Mouse (Mus musculus) liver, postnatal 0 days (tissue): ENCODE results near the gene Cdkn2c.

ENCODE experiments used
- CTCF ChIP-seq: sonication (generic); IDR thresholded peaks from 2 replicates; pipeline ENCODE4 v1.5.1; 2016; ENCODE audit warnings: antibody characterized with exemption, low read depth
- EP300 ChIP-seq: IDR thresholded peaks from 2 replicates; pipeline ENCODE4 v1.6.1; 2016; ENCODE audit warnings: antibody characterized with exemption, low read depth, mild to moderate bottlenecking

GRCm38 (mm10) chr4:109653251-109653650 is 13.7 kb downstream of the Cdkn2c start:
- no peak for TF ChIP-seq CTCF
- TF ChIP-seq EP300 = no peak
